Comparison of ENCODE assay signal across 7 mouse cellular contexts in the genomic region with DNA sequence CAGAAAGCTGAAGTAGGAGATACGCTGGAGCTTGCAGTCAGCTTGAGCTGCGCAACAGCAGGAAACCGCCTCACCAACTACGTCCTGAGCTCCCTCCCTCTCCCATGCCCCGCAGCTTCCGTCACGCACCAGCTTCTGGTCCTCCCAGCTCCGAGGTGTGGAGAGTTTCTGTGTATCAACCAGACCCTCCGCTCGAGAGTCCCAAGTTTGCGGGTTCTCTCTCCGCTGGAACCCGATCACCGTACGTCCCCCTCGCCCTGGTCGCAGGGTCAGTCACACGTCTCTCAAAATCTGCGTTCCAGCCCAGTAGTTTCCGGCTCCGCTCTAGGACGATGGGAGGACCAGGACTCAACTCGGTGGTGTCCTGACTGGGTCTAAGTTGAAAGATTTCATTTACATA. TPM values are rescaled to one million over a fixed set of nuclear protein-coding genes. Genes with fewer than 3 reads are reported as not detected.
DNase-seq lines count a peak whose midpoint lies in the region; ATAC-seq and TF ChIP-seq lines count a peak whose summit lies in the region.

A gene (minus strand): TSS at position 282 of the 400 bp plus-strand sequence.

- peaks cover 8% of the 10 kb centered on the region; the same call in 1 of the 2 replicates for H3K27me3 ChIP-seq in embryonic facial prominence, embryonic 10.5 days (replicated peaks; ENCODE audit: low read depth, poor library complexity, severe bottlenecking)
- H3K27me3 ChIP-seq in heart, adult 2 months (ENCODE audit: control insufficient read depth, insufficient read depth, low read length): no peaks in the 10 kb centered on the region
- H3K27me3 ChIP-seq in limb, embryonic 13.5 days: 0 out of 2 replicates have a peak, but pooled peaks cover 4% of the 10 kb centered on the region
- H3K27me3 ChIP-seq in midbrain, embryonic 16.5 days (ENCODE audit: control insufficient read depth, insufficient read depth, low read depth, low read length): peaks cover 6% of the 10 kb centered on the region; the same call in 1 of the 2 replicates

- peak; percentile 90 for TF ChIP-seq POLR2A in heart, adult 2 months (IDR thresholded peaks at IDR 0.05; ENCODE audit: insufficient read depth, low read depth, low read length)

- intact Hi-C loops in heart, adult 2 months (cut with DNase I): loop anchor here (1.0 to 5.0 kb wide), 6 partner anchors 25 to 281 kb away; a partner anchor contains a TSS

- H3K9me3 ChIP-seq in embryonic facial prominence, embryonic 10.5 days: no peaks in the 10 kb centered on the region
- H3K9me3 ChIP-seq in limb, embryonic 13.5 days: no peaks in the 10 kb centered on the region
- no peaks in the 10 kb centered on the region for H3K9me3 ChIP-seq in midbrain, embryonic 16.5 days (replicated peaks; ENCODE audit: control insufficient read depth, low read length, poor library complexity, severe bottlenecking)

- peak within 1 kb of the TSS; percentile 89 for H3K27ac ChIP-seq in embryonic facial prominence, embryonic 10.5 days (replicated peaks)
- H3K27ac ChIP-seq in heart, adult 2 months: peak within 1 kb of the TSS; percentile 95
- H3K27ac ChIP-seq in limb, embryonic 13.5 days: peak within 1 kb of the TSS; percentile 67
- peak within 1 kb of the TSS; percentile 71 for H3K27ac ChIP-seq in midbrain, embryonic 16.5 days (ENCODE audit: low read length)

- under 1% methylated on average over 23 of the region's 23 CpGs for WGBS in embryonic facial prominence, embryonic 10.5 days
- WGBS in heart, adult 2 months: under 1% methylated on average over 23 of the region's 23 CpGs
- under 1% methylated on average over 23 of the region's 23 CpGs for WGBS in limb, embryonic 13.5 days
- WGBS in midbrain, embryonic 16.5 days: under 1% methylated on average over 23 of the region's 23 CpGs

- H3K4me2 ChIP-seq in limb, embryonic 13.5 days (replicated peaks): peak within 1 kb of the TSS; percentile 75
- H3K4me2 ChIP-seq in midbrain, embryonic 16.5 days (ENCODE audit: low read length): peak within 1 kb of the TSS; percentile 73

- peak; percentile 93 for ATAC-seq in limb, embryonic 13.5 days (ENCODE audit: low FRiP score, low read depth)
- peak; percentile 96 for ATAC-seq in midbrain, embryonic 16.5 days

- H3K4me1 ChIP-seq in embryonic facial prominence, embryonic 10.5 days: peaks cover 14% of the 10 kb centered on the region
- H3K4me1 ChIP-seq in heart, adult 2 months (ENCODE audit: control insufficient read depth, insufficient read depth, low read length): peaks cover 4% of the 10 kb centered on the region
- peaks cover 12% of the 10 kb centered on the region for H3K4me1 ChIP-seq in limb, embryonic 13.5 days
- H3K4me1 ChIP-seq in midbrain, embryonic 16.5 days (ENCODE audit: control insufficient read depth, insufficient read depth, low read length): peaks cover 15% of the 10 kb centered on the region

- TF ChIP-seq CTCF in heart, adult 2 months (IDR thresholded peaks at IDR 0.05): no peak

- peak within 1 kb of the TSS; percentile 84 for H3K4me3 ChIP-seq in embryonic facial prominence, embryonic 10.5 days
- H3K4me3 ChIP-seq in heart, adult 2 months: peak within 1 kb of the TSS; percentile 62
- peak within 1 kb of the TSS; percentile 78 for H3K4me3 ChIP-seq in limb, embryonic 13.5 days
- peak within 1 kb of the TSS; percentile 76 for H3K4me3 ChIP-seq in midbrain, embryonic 16.5 days (ENCODE audit: low read depth, low read length)

- peak; percentile 84 for TF ChIP-seq EP300 in heart, adult 2 months (IDR thresholded peaks at IDR 0.05; ENCODE audit: insufficient read depth, low read depth, low read length)

- peak within 1 kb of the TSS; percentile 65 for H3K9ac ChIP-seq in heart, adult 2 months (ENCODE audit: low read depth, low read length)
- H3K9ac ChIP-seq in limb, embryonic 13.5 days: peak within 1 kb of the TSS; percentile 81
- H3K9ac ChIP-seq in midbrain, embryonic 16.5 days (ENCODE audit: low read depth, low read length): peak within 1 kb of the TSS; percentile 77

- DNase-seq in adrenal gland, postnatal 14 days: peak; percentile 90
- peak; percentile 88 for DNase-seq in embryonic facial prominence, embryonic 10.5 days (ENCODE audit: low spot score)
- DNase-seq in heart, adult 2 months: peak; percentile 88 to 90
- peak; percentile 82 to 89 for DNase-seq in kidney, adult 8-10 months
- peak; percentile 55 to 72 for DNase-seq in spleen, postnatal 10 days (ENCODE audit: low spot score in 2 of 2)

- H3K36me3 ChIP-seq in embryonic facial prominence, embryonic 10.5 days (replicated peaks): peaks cover 21% of the 10 kb centered on the region
- H3K36me3 ChIP-seq in heart, adult 2 months (ENCODE audit: control insufficient read depth, insufficient read depth, low read length): peaks cover 34% of the 10 kb centered on the region
- peaks cover 19% of the 10 kb centered on the region for H3K36me3 ChIP-seq in limb, embryonic 13.5 days
- 0 out of 2 replicates have a peak, but pooled peaks cover 2% of the 10 kb centered on the region for H3K36me3 ChIP-seq in midbrain, embryonic 16.5 days (ENCODE audit: control insufficient read depth, insufficient read depth, low read length)

- H3K79me2 ChIP-seq in heart, adult 2 months (replicated peaks; ENCODE audit: control insufficient read depth, insufficient read depth, low read length): peaks cover 1% of the 10 kb centered on the region

RNA-seq across cellular contexts. Expression of the gene that starts here (rescaled TPM):
- 32.2 and 35.4 TPM in 2 replicates for total RNA-seq in adrenal gland, postnatal 14 days (2021)
- 29.4 and 29.9 TPM in 2 replicates for polyA plus RNA-seq in embryonic facial prominence, embryonic 10.5 days (2016; fragmentation: Nextera tagmentation; extraction: Ambion mirVana)
- total RNA-seq in heart, adult 2 months (2021): 10 to 100 TPM; 21.8 TPM
- 14.8 and 25.6 TPM in 2 replicates for polyA plus RNA-seq in heart, adult 2 months (2012; rRNA removed)
- 37.8 and 37.9 TPM in 2 replicates for polyA plus RNA-seq in limb, embryonic 13.5 days (2015; fragmentation: Nextera tagmentation; extraction: Ambion mirVana)
- polyA plus RNA-seq in midbrain, embryonic 16.5 days (2015; fragmentation: Nextera tagmentation; extraction: Ambion mirVana): 21.5 and 23.4 TPM in 2 replicates

Comparison
In these comparisons a context has a peak if more than half of its experiments do, and no peak if none do; other contexts are left out.
1. Peak in every context shown above with its lines: DNase-seq, ATAC-seq, H3K4me3 ChIP-seq and H3K27ac ChIP-seq.